Mouse (Mus musculus) megakaryocyte progenitor cell, adult 5-6 weeks (primary cell): ENCODE results near the gene 1110032A03Rik. TPM values are rescaled to one million over a fixed set of nuclear protein-coding genes. Genes with fewer than 3 reads are reported as not detected.

ENCODE experiments used
- ATAC-seq: replicated peaks from 2 replicates; pipeline ENCODE4 v1.8.0; 2016; ENCODE audit warnings: mild to moderate bottlenecking, moderate TSS enrichment, inconsistent platforms; ENCODE audit not compliant: poor library complexity
- total RNA-seq, 2 experiments: library from RNA; stranded (forward) in 1 of 2; stranded (reverse) in 1 of 2; fragments of 157-497, 149-512 nt in 1 of 2; fragments of 200-1000 nt in 1 of 2; gene quantifications; 2 replicates each; pipeline versions ENCODE4 v1.2.3 to v1.2.4; 2015 to 2017

Gene 1110032A03Rik
- total RNA-seq, 2 experiments from 2014 or later: 16.4 to 19.5 TPM

DNA sequence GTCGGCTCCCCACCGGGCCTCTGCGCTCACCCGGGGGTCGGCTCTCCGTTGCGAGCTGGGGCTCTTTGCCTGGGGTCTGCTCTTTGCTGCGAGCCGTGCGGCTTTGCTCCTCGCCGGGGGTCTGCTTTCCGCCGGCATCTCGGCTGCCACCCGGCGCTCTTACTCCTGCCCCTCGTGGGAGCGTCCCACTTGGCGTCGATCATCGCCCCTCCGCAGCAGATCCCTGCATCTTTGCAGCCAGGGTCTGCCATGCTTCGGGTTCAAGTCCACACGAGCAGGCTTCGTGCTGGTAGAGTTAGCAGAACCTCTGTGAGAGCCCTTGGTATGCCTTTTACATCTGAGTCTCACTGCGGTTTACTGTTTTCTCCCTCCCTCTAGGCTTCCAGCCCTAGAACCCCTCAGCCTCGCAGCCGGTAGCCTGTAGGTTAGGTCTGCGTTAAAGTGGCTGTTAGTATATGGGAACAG lies 374 bp upstream of the 1110032A03Rik start:
- peak; percentile 27 for ATAC-seq

DNA sequence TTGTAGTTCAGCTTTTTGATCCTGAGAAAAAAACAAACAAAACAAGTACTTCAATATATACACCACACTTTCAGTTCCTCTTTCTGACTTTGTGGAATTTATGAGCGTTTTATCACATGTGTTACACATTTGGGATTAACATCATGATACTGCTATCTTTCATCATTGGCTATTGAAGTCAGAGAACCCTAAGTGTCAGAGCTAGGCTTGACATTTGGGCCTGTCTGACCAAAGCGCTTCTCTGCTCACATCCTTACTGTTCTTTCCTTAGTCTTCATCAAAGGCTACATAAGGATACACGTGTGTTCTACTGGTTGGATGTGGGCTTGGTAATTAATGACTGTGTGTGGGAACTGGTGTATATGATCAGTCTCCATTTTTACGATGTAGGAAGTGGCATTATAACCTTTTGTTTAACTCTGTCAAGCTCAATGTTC lies 1.3 kb downstream of the 1110032A03Rik start:
- peak; percentile 60 for ATAC-seq

DNA sequence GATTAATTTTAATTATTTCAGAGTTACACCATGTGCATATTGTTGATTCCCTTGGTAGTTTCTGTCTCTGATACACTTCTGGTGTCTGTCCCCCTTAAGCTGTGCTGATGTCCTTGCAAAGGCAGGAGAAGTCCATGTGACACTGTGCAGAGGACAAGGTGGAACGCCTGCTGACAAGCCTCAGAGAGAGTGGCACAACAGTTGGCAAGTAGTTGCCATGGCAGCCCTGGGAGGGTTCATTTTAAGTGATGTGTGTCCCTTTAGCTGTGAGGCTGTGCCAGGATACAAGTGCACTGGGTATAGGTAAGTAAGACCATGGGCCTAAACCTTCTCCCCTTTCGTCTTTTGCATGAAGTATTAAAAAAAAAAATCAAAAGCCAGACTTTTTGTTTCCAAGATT lies 5.3 kb downstream of the 1110032A03Rik start:
- no peak for ATAC-seq

DNA sequence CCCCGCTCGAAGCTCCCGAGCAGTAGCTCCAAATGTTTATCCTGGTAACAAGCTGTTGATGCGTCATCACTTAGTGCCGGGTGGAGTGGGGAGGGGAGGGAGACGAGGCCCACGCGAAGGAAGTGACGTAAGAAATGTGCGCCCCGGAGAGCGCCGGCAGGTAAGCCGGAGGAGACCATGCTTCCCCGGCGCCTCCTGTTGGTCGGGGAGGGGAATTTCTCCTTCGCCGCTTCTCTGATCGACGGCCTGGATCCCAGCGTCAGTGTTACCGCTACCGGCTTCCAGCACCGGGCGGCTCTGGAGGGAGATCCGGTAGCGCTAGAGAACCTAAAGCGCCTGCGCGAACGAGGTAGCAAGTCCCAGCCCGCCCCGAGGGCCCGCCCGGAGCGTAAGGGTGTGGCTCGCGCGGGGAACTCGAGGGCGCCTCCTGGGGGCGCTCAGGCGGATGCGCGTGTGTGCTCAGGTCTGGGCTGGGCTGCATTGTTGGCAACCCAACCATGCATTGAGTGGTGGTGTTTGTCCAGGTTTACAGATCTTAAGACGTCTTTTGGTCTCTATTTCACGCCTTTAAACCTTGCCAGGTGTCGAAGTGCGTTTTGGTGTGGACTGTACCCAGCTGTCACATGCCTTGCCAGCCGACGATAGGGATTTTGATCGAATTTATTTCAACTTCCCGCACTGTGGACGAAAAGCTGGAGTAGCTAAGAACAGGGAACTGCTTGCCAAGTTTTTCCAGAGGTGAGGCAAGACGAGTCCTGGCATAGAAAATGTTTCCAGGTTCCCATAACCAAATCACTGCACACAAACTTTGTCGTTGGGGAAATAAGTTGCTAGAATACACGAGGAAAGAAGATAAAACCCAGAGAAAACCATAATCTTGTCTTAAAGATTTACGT lies 7.0 kb downstream of the 1110032A03Rik start, which contains the start of gene Fdxacb1:
Fdxacb1 (plus strand) TSS at position 130 of the 896 bp plus-strand sequence.
- ATAC-seq: peak; percentile 96

DNA sequence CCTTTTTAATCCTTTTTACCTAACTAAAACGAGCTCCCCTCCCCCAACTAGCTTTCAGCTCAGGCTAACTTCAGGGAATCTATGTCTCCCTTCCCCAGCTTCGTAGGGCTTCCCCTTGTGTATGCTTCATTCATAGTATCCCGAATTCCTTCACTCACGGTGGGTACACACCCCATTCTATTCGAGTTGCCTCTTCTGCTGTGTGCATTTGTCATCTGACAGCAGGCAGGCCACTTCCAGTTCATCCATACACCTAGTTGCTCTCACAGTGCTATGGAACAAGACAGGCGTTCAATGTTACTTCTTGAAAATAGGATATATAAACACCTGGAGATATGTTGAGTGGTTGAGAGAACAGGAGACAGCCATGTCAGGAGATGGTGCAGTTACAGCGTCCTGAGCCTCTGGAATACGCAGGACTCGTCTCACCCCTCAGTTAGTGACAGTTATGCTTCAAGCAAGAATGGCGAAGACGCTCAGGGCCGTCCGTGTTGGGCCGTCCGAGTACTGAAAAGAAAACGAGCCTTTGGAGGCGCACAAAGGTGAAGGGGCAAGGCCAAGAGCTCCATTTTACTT lies 7.7 kb downstream of the 1110032A03Rik start:
- no peak for ATAC-seq

DNA sequence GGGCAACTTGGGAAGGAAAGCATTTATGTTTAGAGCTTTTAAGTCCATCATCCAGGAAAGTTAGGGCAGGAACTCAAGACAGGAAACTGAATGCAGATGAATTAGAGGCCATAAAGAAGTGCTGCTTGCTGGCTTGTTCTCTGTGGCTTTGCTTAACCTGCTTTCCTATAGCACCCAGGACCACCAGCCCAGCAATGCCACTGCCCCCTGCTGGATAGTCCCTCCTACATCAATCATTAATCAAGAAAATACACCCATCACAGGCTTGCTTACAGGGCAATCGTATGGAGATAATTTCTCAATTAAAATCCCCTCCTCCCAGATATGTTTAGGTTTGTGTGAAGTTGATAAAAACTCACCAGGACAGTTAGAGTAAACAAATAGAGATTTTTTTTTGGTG lies 12.0 kb downstream of the 1110032A03Rik start:
- 0 out of 2 replicates have a peak, but pooled peaks have one; percentile 36 for ATAC-seq

DNA sequence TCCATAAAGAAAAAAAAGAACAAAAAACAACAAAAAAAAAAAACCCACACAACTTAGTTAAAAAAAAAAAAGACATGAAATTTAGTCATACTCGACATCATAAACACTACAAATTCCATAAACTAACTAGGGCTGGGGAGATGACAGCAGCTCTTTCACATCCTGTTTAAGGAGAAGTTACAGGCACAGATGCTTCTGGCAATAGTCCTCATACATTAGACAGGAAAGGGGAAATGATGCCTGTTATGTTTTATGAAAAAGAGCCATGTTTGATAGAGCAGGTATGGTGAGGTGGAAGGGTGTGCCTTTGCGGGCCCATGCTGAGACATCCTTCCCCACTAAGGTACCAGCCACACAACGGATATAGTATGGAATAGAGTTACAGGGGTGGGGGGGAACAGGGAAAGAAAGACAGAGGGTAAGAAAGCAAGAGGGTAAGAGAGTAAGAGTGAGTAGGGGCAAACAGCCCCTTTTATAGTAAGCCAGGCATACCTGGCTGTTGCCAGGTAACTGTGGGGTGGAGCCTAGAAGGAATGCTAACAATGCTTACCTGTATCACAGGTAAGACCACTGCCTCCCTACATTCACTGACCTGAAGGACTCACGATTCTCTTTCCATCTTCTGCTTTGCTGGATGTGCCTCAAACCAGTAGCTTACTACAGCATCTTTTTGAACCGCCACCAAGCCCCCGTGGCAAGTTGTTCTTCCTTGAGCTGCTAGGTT lies 13.6 kb downstream of the 1110032A03Rik start:
- peak; percentile 62 for ATAC-seq

DNA sequence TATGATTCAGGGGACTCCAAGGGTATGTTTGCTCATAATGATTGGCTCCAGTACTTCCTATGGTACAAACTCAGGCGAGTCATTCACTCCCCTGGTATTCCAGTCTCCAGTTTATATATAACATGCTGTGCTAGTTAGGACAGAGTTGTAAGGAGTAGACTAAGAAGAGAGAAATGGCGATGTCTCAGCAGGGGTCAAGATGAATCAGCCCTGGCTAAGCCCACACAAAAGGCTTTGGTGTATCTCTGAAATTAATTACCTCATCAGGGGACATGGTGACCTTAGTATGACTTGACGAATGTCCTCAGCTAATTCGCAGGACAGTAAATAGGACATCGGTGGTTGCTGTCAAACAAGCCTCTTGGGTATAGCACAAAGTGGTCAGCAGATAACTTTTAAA lies 18.6 kb downstream of the 1110032A03Rik start:
- no peak for ATAC-seq

DNA sequence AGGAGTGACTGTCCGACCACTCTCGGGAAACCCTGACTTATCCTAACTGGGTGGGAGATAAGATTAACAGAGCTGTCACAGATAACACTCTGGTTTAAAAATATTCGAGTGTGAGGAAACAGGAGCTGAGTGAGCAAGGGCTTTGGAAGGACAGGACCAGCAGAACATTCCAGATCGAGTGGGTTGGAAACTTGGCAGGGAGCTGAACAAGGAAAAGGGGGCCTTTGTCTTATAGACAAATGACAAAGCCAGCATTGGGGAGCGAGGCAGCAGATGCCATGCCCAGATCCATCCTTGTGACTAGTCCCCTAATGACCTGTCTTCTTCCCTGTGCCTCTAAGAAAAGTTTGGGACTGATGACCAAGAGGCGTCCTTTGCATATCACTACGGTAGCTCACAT lies 21.4 kb downstream of the 1110032A03Rik start:
- no peak for ATAC-seq

DNA sequence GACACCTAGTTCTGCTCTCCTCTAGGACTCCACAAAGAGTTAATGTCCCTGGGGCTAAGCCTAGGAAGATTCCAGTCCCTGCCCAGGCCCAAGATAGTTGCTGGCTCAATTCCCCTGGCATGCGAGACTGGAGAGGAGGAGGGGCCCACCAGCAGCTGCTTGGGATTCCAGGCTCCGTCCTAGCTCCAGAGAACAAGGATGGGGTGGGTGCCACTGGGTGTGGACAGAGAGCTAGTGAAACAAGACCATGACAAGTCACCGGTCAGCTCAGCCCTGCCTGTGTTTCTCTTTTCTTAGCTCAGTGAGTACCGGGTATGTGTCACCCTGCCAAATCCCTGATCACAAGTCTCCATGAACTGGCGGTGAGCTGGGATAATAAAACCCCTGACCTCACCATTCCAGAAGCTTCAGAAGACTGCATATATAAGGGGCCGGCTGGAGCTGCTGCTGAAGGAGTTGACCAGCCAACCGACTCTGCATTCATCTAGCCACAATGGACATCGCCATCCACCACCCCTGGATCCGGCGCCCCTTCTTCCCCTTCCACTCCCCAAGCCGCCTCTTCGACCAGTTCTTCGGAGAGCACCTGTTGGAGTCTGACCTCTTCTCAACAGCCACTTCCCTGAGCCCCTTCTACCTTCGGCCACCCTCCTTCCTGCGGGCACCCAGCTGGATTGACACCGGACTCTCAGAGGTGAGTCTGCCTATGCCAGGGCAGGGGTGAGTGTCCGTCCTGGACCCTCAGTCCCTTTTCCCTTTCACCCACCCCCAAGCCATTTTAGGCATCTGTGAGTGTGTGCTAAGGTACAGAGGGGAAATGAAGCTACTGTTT lies 22.3 kb downstream of the 1110032A03Rik start:
- no peak for ATAC-seq

DNA sequence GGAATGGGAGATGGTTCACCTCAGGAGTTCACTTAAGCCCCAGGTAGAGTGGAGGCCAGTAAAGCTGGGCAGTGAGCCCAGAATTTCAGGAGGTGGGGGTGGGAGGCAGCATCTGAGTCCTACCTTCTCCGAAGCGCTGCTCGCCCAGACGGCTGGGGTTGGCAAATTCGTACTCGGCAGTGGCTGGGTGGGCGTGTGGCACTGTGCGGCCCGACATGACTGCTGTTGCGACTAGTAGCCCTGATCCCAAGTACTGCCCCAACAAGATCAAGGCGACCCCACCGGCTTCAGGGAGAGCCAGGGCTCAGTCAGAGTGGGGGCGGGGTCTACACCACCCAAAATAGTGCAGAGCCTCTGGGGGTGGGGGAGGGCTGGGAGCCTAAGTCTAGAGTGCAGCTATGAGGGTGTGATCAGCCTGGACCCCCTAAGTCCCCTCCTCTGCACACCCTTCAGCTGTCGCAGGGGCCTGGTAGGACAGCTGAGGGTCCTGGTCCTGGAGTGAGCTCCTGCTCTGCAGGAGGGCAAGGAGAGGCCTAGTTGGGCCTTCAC lies 23.2 kb downstream of the 1110032A03Rik start, which contains the start of gene Hspb2:
Hspb2 (minus strand) TSS at position 301 of the 549 bp plus-strand sequence.
- no peak for ATAC-seq

DNA sequence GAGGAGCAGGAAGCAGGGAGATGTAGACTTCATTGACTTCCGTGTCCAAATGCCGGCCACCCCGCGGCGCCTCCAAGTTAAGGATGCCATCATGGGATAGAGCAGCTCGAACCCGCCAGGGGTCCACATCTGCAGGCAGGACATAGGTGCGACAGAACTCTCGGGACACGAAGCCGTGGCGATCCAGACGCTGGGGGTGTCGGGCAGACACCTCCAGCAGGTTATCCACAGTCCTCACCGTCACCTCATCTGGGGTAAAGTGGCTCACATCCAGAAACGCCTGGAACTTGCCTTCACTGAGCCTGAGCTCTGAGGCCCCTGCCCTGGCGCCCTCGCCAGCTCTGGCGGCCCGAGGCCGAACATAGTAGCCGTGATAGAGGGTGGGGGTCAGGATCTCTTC lies 24.0 kb downstream of the 1110032A03Rik start, which contains the start of gene Cryab:
Cryab (plus strand) TSS at position 3 of the 400 bp plus-strand sequence.
- ATAC-seq: no peak

DNA sequence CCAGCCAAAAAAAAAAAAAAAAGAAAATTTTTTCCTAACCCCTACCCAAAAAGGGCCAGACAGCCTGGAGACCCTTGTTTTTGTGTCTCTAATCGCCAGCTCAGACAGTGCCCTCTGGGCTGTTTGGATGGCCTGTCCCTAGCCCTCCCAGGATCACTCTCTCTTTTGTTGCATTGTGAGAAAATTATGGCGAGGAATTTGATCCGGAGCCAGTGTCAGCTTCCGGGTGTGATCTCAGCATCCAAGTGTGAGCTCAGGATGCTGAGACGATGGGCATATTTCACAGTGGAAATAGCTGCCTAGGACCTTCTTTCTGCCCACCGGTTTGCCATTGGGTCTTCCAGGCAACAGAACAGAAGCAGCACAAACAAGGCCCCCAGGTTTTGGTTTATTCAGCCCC lies 24.6 kb downstream of the 1110032A03Rik start:
- no peak for ATAC-seq

DNA sequence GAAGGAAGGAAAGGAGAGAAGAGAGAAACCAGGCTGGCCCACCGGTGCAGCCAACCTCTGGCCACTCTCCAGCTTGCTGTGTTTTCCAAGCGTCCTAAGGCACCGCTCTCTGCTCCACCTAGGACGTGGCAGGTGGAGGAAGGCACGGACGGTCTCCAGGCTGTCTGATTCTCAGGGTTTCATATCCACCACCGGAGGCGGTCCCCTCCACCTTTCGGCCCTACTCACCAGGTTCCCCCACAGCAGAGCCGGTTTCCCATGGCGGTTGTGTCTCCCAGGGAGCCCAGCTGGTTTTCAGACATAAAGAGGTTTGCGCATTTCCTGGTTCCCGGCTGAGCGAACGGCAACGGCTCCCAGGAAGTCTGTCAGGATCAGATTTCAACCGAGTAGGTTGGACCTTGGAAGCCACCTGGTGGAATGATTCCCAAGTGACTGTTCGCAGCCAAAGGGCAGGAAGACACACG lies 29.1 kb downstream of the 1110032A03Rik start, which contains the start of gene 2310030G06Rik:
2310030G06Rik (minus strand) TSS at position 323 of the 464 bp plus-strand sequence.
- ATAC-seq: peak; percentile 29; the same call in 1 of the 2 replicates

DNA sequence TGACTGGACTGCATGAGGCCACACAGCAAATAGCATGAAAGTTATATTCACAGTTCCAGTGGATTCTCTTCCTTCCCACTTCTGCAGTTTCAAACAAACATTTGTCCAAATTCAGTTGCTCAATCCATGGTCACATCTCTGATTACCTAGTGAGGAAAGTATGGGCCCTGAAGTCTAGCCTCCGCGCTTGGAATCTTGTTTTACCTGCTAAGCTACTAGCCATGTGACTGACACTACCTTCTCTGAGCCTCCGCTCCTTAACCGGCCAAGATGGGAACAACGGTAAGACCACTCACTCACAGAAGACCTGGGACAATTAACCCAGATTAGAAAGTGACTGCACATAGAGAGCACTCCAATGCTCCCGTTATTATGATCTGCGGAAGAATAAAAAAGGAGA lies 29.5 kb downstream of the 1110032A03Rik start:
- no peak for ATAC-seq

DNA sequence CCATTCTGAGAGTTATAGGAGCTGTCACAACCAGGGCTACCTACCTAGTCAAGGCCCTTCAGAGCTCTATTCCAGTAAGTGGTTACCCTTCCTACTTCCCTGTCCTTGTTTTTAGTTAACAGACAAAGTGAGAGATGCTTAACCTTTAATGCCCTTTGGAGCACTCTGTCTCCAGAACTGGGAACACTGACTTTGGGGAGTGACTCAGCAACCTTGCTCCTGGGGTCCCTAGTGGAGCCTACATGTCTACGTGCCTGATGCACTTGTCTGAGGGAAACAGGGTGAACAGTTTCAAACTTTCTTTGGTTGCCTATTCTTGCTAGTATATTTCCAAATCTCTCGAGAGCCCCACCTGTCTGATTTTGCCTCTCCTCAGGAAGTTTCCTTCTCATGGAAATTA lies 32.6 kb downstream of the 1110032A03Rik start:
- no peak for ATAC-seq

DNA sequence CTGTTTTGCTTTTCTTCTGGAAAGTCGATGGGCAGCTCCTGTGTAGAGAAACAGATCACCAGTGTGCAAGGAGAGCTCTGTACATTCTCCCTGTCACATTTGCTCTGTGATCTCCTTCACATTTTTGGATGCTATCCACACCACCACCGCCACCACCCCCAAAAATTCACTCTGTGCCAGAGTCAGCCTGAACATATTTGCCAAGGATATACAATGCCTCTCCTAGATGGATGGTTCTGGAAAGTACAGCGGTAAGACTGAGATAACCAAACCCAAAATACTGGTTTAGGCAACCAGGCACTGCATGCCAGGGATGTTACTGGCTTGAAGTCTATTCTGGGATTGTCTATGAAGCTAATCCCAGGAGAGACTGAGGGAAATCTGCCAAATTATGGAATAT lies 33.1 kb downstream of the 1110032A03Rik start:
- no peak for ATAC-seq

DNA sequence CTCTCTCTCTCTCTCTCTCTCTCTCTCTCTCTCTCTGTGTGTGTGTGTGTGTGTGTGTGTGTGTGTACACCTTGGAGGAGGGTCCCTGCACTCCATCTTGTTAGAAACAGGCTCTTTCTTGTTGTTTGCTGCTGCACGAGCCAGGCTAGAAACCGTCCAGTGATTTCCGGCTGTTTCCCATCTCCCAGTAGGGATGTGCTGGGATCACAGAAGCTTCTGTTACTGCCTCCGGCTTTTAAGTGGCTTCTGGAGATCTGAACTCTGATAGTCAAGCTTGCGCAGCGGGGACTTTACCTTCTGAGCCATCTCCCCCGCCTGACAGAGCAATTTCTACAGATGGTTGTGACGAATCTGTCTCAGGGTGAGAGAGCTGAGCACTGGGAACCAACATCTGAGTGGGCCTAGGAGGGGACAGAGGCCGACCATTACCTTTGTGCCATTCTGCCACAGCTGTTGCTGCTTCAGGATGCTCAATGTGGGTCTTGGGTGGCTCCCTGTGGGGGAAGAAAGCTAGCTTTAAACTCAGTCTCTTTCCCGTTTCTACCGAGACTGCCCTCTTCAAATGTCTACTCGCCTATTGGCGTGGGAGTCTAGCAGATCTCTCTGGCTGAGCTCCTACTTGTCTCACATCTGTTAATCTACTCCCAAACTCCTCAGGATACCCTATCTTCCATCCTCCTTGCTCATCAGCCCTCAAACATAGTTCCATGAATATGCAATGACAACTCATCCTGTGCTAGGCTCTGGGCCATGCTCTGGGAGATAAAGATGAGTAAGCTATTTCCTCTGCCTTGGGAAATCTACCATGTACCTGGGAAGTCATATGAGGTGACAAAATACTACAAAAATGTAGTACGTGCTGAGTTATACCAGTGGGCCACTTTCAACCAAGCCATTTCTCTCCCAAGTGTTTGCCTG lies 34.2 kb downstream of the 1110032A03Rik start:
- no peak for ATAC-seq
